Mouse (Mus musculus) layer of hippocampus, postnatal 10 days (tissue): ENCODE data around the gene Mbnl1. TPM values are rescaled to one million over a fixed set of nuclear protein-coding genes. Genes with fewer than 3 reads are reported as not detected.
"Not testable (repeated sequence)": the region's sequence is repeated elsewhere in the genome, so short reads cannot be mapped to it uniquely, and the experiment has no call there.

ENCODE experiments used
- DNase-seq, 2 experiments: peaks; one replicate each; pipeline ENCODE4 v3.0.0; 2021; ENCODE audit warnings: low spot score in 2 of 2
- total RNA-seq, 2 experiments: library from RNA; stranded (reverse); gene quantifications; 2 replicates each; pipeline ENCODE4 v1.2.3; 2021

Gene Mbnl1
- total RNA-seq, 2 experiments from 2014 or later, result 81.9 to 108 TPM

GRCm38 (mm10) chr3:60486713-60487170 is 14.1 kb downstream of the Mbnl1 start:
- DNase-seq, result no peak

DNA sequence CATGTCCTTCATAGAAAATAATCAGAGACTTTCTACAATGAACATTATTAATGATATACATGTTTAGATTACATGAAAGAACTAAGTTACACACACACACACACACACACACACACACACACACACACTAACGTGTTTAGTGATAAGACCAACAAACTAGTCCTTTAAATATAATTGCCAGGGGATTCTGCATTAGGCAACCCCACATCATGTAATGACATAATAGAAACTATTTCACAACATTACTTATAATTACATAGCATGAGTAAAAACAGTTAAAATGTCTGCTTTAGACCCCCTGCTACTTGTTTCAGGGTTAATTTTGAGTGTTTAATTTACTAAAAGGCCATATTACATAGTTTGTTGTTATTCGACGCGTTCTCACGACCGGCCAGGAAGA is 16.9 kb downstream of the Mbnl1 start:
- no peak for DNase-seq

- not testable (repeated sequence) for DNase-seq
These were observed 22.3 kb downstream of the Mbnl1 start for GRCm38 (mm10) chr3:60494774-60495535.

GRCm38 (mm10) chr3:60496197-60496596 is 23.6 kb downstream of the Mbnl1 start:
- DNase-seq, result no peak

GRCm38 (mm10) chr3:60498151-60498550 is 25.5 kb downstream of the Mbnl1 start:
- no peak for DNase-seq

DNA sequence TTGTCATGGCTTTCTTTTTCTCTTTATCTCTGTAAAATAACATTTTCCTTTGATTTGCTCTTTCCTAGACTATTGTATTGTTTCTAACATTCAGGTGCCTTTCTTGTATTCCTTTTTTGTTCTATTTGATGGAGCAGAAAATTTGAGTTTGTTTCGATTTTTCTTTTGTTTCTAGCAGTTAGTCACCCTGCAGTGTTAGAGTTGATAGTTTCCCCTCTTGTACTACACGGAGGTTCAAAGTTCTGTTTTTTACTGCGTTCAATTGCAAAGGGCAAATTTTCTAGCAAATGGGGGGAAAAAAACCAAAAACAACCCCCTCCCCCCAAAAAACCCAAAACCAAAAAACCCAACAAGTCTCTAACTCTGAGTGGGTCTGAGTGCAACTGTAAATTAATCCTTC is 26.0 kb downstream of the Mbnl1 start:
- DNase-seq, result no peak

DNA sequence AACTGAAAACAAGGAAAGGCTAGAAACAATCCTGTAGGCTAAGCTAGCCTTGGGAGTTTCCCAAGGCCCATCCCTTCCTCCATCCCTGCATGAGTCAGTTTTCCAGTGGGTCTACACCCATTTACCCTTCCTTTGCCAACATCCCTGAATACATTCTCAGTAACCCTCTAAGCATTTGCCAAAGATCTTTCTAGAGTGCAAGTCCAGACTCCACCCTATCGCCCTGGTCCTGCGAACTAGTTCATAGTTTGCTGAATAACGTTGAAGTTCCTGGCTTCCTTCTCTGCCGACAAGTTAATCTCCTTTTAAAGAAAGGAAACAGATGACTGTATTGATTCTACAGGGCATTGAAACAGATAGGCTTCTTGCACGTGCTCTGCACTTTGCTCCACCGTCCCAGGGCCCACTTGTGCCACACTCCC is 26.5 kb downstream of the Mbnl1 start:
- DNase-seq, result no peak

DNA sequence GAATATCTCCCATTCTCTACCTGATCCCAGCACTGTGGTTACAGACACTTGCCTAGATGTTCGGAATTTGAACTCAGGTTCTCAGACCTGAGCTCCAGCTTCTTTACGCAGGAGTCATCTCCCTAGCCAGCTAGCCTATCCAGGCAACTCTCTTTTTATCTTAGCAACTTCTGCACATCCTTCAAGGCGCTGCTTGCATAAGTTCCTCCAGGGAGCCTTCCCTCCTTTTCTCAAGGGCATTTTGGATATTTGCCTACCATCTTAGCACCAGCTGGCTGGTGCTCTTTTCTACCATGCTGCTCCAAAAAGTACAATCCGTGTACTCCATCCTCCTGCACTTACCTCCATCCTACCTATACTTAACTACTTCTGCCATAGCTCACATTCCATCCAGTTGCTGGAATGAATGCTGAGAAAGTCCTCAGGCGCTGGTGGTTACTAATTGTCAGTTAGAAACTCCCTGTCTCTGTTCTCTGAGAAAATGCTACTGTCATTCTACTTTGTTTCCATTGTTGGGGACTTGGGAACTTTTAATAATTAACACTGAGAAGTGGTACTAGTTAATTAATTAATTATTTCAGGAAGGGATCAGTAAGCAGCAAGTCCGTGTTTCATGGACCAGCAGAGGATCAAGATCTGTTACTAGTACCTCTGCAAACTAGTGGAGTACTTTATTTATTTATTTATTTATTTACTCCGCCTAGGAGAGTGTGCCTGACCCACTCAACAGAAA is 27.3 kb downstream of the Mbnl1 start:
- no peak for DNase-seq

DNA sequence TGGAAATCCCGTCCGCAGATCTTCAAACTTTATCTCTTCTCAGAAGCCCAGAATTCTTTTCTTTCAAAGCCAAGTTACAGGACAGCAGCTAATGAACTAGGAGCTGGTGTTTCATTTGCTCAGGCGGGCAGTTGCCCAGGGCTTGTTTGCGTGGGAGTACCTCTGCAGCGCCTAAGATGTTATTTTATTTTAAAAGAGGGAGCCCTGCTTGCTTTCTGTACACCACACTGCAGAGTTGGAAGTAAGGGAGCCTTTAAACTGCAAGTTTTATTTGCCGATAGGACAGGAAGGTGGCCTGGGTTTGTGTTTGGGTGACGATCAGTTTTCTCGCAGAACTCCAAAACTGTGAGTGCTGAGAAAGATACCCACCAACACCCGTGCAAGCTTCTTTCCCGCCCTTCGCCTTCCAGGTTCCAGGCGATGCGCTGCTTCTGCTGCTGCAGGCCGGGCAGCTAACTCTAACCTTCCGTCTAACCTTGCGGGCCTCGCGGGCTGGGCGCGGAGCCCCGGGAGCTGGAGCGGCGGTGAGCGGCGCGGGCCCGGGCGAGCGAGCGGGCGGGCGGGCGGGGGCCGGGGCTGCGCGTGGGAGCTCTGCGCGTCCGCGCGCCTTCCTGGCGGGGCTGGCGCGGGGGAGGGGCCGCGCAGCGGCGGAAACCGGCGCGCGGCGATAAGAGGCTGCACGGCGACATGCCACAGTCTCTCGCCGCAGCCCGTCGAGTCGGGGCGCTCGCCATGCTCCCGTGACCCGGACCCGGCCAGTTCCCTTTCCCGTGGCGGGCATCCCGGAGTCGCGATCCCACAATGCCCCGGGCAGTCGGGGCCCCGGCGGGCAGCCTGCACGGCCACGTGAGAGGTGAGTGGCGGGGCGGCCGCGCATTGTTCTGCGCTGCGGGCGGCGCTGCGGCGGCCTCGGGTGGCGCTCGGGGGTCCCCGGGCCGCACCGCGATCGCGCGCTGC is 28.2 kb downstream of the Mbnl1 start:
- DNase-seq, result peak; percentile 79 to 83

DNA sequence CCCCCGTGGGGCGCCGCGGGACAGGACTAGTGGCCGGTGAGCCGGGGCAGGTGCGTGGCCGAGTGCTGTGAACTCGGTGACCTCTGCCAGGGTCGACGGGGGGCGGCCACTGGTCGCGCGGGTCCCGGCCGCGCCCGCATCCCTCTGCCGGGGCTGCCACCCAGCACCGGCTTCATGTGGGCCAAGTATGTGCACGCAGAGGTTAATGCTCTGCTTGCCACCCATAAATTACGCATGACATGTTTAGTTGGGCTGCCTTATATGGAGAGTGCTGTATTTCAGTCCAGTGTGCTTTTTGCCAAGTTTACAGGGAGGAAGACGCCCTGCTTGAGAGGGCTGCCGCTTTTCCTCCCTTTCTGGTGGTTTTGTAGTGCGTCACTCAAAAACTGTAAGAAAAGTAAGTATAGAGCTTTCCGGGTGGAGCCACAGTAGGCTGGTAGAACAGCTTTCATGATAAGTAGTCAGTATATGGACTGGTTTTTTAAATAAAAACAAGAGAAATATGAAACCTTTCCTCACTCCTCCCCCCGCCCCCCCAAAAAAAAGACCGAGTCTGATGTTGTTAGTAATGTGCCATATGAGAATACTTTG is 29.0 kb downstream of the Mbnl1 start:
- no peak for DNase-seq

- no peak for DNase-seq
These were observed 29.7 kb downstream of the Mbnl1 start for GRCm38 (mm10) chr3:60502155-60502987.

DNA sequence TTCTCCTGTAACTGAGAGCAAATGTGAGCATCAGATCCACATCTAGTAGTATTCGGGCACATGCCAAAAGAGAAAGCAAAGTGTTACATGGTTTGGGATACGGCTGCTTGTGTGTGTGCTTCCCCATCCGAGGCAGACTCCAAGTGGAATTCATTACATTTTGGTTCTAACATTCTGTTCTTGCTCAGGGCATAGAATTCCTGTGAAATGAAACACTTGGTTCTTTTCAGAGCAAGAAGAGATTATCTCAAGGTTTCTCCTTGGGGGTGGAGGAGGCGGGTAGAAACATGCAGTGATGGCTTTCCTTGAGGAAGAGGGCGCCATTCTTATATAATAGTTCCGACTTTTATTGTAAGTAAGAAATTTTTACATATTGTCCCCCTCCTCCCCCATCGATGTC is 30.6 kb downstream of the Mbnl1 start:
- no peak for DNase-seq

GRCm38 (mm10) chr3:60504775-60505430 is 32.3 kb downstream of the Mbnl1 start:
- DNase-seq, result no peak

- DNase-seq, result no peak
These were observed 34.2 kb downstream of the Mbnl1 start for GRCm38 (mm10) chr3:60506821-60507220.

DNA sequence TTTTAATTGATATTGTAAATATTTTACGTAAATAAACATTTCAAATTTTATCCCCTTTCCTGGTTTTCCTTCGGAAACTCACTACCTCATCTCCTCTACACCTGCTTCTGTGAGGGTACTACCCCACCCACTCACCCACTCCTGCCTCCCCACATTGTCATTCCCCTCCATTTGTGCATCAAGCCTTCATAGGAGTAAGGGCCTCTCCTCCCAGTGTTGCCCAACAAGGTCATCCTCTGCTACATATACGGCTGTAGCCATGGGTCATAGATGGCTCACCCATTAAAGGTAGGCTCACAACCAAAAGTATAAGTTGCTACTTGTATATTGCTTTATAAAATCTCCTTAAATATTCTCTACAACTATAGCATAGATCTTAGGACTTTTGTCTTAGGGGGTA is 34.9 kb downstream of the Mbnl1 start:
- no peak for DNase-seq

GRCm38 (mm10) chr3:60507979-60508378 is 35.3 kb downstream of the Mbnl1 start:
- DNase-seq, result no peak

GRCm38 (mm10) chr3:60511197-60511596 is 38.6 kb downstream of the Mbnl1 start:
- no peak for DNase-seq

- no peak for DNase-seq
These were observed 40.7 kb downstream of the Mbnl1 start for GRCm38 (mm10) chr3:60513337-60513736.

DNA sequence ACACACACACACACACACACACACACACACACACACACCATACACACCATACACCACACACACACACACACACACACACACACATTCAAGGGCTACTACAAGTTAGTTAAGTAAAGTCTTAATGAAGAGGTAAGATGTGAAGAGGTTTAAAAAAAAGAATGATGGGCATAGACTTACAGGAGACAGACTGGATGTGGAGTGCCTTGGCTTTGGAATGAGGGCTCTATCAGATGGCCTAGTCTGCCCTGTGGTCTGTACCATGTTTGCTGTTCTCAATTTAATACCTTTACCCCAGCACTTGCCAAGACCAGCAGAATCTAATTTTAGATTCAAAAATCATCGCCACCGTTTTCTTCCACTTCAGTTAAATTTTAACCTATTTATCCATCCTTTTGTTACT is 41.1 kb downstream of the Mbnl1 start:
- DNase-seq, result no peak

GRCm38 (mm10) chr3:60515430-60515829 is 42.8 kb downstream of the Mbnl1 start:
- DNase-seq, result no peak
